Mouse (Mus musculus) hindbrain, embryonic 10.5 days (tissue): ENCODE data around the gene Pemt. TPM values are rescaled to one million over a fixed set of nuclear protein-coding genes. Genes with fewer than 3 reads are reported as not detected.
"Not testable (repeated sequence)": the region's sequence is repeated elsewhere in the genome, so short reads cannot be mapped to it uniquely, and the experiment has no call there.

ENCODE experiments used
- DNase-seq: peaks from one replicate; pipeline ENCODE4 v3.0.0-alpha.2; 2017; ENCODE audit warnings: low spot score
- H3K27ac ChIP-seq: fragments of 300-500 bp; sonication (generic); 2 replicates; pipeline ENCODE4 v1.5.1; 2016; ENCODE audit warnings: mild to moderate bottlenecking, moderate library complexity
- H3K27me3 ChIP-seq: fragments of 300-500 bp; sonication (generic); 2 replicates; pipeline ENCODE4 v1.6.1; 2016; ENCODE audit warnings: mild to moderate bottlenecking; ENCODE audit not compliant: poor library complexity, insufficient read depth, severe bottlenecking
- H3K36me3 ChIP-seq: fragments of 300-500 bp; sonication (generic); 2 replicates; pipeline ENCODE4 v1.6.1; 2016; ENCODE audit warnings: mild to moderate bottlenecking, moderate library complexity
- H3K4me1 ChIP-seq: fragments of 300-500 bp; sonication (generic); replicated peaks from 2 replicates; pipeline ENCODE4 v1.6.1; 2016; ENCODE audit warnings: mild to moderate bottlenecking
- H3K4me3 ChIP-seq: fragments of 300-500 bp; sonication (generic); 2 replicates; pipeline ENCODE4 v1.5.1; 2016; ENCODE audit warnings: mild to moderate bottlenecking, moderate library complexity
- H3K9me3 ChIP-seq: fragments of 300-500 bp; sonication (generic); 2 replicates; pipeline ENCODE4 v1.6.1; 2016; ENCODE audit warnings: mild to moderate bottlenecking, moderate library complexity
- WGBS: fragments of 180-500 bp; shearing (Covaris S2); methylation state at CpG from one replicate; pipeline ENCODE4 v1.1.7; 2016; 5-methylcytosine and 5-hydroxymethylcytosine counted together
- polyA plus RNA-seq: library from polyadenylated mRNA; unstranded; fragments of >200 nt; fragmentation: Nextera tagmentation; extraction: Ambion mirVana; gene quantifications from 2 replicates; pipeline ENCODE4 v1.2.1, GENCODE M21; 2016

Gene Pemt
- polyA plus RNA-seq, 1 experiment from 2014 or later = 9.2 TPM

DNA sequence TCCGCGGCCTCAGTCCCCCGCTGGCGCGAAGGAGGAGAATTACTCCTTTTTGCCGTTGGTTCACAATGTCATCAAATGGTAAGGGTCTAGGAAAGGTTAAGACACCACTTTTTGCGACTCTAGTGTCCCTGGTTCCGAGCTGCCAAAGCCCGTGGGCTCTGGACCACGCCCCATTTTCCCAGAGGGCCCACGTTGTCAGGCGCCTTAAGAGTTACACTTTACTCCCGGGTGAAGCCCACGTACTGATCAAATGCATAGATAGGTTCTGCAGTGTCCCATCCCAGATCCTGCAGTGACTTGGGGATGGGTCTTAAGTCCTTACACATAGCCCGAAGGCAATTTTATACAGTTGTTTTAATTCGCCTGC lies 97.9 kb downstream of the Pemt start:
- Histone ChIP-seq H3K4me1 (peaks cover 21% of the 10 kb centered on the region), H3K27ac (peak overlapping the region; percentile 98), H3K27me3 (no peaks in the 10 kb centered on the region), H3K4me3 (peak overlapping the region; percentile 98), H3K9me3 (no peaks in the 10 kb centered on the region), H3K36me3 (peaks cover 8% of the 10 kb centered on the region; the same call in 1 of the 2 replicates)
- DNase-seq = no peak
- WGBS = 3% methylated on average over 16 of the region's 16 CpGs

DNA sequence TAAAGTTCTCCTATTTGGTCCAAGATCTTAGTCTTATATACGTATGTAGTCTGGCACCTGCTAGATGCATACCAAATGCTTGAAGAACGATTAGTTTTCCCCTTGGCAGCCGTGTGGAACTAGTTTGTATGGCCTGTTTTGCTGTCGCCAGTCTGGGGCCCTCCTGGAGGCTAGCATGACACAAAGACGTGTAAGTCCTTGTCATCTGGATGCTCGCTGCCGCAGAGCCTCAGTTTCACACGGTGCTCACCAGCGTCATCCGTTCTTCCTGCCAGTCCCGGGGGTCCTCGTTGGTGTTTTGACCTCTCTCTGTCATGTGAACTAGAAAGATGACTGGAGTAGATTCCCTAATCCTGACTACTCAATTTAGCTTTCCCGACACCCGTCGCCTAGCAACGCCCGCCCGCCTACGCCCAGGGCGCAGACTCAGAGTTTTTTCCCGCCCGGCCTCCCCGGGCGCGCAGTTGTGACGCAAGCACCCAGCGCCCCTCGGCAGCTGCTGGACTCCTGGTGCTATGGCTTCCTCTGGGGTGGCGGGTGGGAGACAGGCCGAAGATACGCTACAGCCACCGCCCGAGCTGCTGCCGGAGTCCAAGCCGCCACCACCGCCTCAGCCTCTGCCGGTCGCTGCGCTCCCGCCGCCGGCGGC lies 98.4 kb downstream of the Pemt start, which contains the start of gene Med9:
TSS of gene Med9 (plus strand) at position 455 of the 649 bp plus-strand sequence.
- WGBS = 1% methylated on average over 43 of the region's 43 CpGs

DNA sequence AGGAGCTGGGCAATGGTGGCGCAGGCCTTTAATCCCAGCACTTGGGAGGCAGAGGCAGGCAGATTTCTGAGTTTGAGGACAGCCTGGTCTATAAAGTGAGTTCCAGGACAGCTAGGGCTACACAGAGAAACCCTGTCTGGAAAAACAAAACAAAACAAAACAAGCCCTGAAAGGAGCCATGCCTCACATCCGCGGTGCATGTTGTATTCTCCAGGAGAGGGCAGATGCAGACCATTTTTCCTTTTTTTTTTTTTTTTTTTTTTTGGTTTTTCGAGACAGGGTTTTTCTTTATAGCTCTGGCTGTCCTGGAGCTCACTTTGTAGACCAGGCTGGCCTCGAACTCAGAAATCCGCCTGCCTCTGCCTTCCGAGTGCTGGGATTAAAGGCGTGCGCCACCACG lies 101.4 kb downstream of the Pemt start:
- not testable (repeated sequence) for H3K36me3 ChIP-seq, H3K4me3 ChIP-seq, H3K27me3 ChIP-seq, DNase-seq, H3K27ac ChIP-seq, H3K9me3 ChIP-seq
- peaks cover 21% of the 10 kb centered on the region for H3K4me1 ChIP-seq
- 88% methylated on average over 10 of the region's 10 CpGs for WGBS

More for the DNA sequence above, 98.4 kb downstream of the Pemt start, which contains the start of gene Med9:
- H3K36me3 ChIP-seq = peaks cover 8% of the 10 kb centered on the region; the same call in 1 of the 2 replicates
- H3K9me3 ChIP-seq = no peaks in the 10 kb centered on the region
- peak; percentile 96 for DNase-seq
- H3K27me3 ChIP-seq = no peaks in the 10 kb centered on the region
- peaks cover 21% of the 10 kb centered on the region for H3K4me1 ChIP-seq
- peak within 1 kb of the TSS; percentile 98 for H3K4me3 ChIP-seq
- peak within 1 kb of the TSS; percentile 98 for H3K27ac ChIP-seq

DNA sequence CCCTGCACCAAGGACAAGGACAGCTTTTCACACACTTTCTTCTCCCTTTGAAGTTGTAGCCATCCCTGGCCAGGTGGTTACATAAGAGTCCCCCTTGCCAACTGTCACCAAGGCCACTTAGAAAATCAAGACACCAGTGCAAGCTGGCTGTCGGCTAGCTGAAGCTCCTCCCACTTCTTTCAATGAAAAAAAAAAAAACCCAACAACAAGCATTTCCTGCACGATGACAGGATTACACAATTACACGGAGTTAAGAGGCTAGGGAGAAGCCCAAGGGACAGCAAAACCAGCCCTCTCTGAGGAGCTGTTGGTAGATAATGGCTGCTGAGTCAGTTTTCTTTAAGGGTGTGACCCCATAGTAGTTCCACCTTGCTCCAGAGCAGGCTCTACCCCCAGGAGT lies 104.9 kb downstream of the Pemt start:
- DNase-seq = no peak
- H3K4me3 ChIP-seq = no peak overlapping the region
- H3K27me3 ChIP-seq = no peaks in the 10 kb centered on the region
- no peaks in the 10 kb centered on the region for H3K9me3 ChIP-seq
- no peaks in the 10 kb centered on the region for H3K4me1 ChIP-seq
- no peaks in the 10 kb centered on the region for H3K36me3 ChIP-seq
- no peak overlapping the region for H3K27ac ChIP-seq
- WGBS = 27% methylated on average over 3 of the region's 3 CpGs

DNA sequence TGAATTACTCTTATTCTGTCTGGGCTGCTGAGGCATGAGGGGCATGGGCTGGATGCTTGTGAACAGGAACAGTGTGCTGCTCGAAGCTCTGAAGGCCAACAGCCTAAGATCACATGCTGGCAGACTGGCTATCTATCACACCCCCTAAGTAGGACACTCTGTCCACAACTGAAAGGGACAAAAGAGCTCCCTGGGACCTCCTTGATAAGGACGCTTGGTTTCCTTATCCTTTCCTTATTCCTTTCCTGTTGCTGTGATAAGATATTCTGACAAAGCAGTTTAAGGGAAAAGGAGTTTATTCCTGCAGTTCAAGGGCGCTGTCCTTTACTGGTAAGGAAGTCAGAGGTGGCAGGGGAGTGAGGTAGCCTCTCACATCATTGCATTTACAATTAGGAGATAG lies 105.6 kb downstream of the Pemt start:
- no peak overlapping the region for H3K27ac ChIP-seq
- no peak overlapping the region for H3K4me3 ChIP-seq

DNA sequence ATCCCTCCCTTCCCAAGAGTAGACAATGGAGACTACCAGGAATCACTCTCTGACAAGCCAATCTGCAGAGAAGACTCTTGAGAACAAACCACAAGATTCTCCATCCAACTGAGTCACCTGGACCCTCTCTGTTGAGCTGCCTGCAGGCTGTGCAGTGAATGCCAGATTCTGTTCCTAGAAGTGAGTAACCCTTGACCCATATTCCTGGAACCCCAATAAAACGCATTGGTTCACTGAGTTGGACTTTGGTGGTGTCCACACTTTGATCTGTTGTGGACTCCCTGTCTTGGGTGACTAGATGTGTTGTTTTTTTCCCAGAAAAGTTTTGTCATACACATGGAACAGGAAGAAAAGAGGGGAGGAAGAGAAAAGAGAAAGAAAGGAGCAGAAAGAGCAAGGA lies 106.5 kb downstream of the Pemt start:
- no peaks in the 10 kb centered on the region for H3K9me3 ChIP-seq
- 90% methylated on average over 1 of the region's 1 CpGs for WGBS
- H3K27ac ChIP-seq = no peak overlapping the region
- H3K36me3 ChIP-seq = no peaks in the 10 kb centered on the region
- DNase-seq = no peak
- H3K27me3 ChIP-seq = no peaks in the 10 kb centered on the region
- H3K4me1 ChIP-seq = 0 out of 2 replicates have a peak, but pooled peaks cover 3% of the 10 kb centered on the region
- H3K4me3 ChIP-seq = no peak overlapping the region

More for the DNA sequence above, 105.6 kb downstream of the Pemt start:
- no peaks in the 10 kb centered on the region for H3K27me3 ChIP-seq
- H3K4me1 ChIP-seq = no peaks in the 10 kb centered on the region
- no peaks in the 10 kb centered on the region for H3K9me3 ChIP-seq
- H3K36me3 ChIP-seq = no peaks in the 10 kb centered on the region
- WGBS = 69% methylated on average over 3 of the region's 3 CpGs
- DNase-seq = no peak

DNA sequence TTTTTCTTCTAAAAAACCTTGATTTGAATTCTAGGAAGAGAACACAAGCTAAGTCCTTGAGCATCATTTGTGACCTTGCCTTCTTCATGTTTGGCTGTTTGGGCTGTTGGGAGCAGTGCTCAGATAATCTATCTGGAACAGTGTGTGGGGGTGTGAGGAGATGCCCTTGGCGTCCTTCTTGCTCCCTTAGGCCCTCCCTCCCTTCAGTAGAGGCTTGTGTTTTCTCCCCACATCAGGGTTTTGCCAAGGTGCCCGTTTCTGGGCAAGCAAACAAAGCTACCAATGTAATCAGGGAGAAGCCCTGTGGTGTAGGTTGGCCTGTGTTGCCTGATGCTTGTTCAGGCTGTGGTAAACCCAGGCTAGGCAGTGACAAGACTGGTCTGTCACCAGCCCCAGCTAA lies 108.7 kb downstream of the Pemt start:
- H3K27me3 ChIP-seq = no peaks in the 10 kb centered on the region
- no peaks in the 10 kb centered on the region for H3K9me3 ChIP-seq
- 34% methylated on average over 2 of the region's 2 CpGs for WGBS
- no peaks in the 10 kb centered on the region for H3K36me3 ChIP-seq
- no peak for DNase-seq
- H3K4me3 ChIP-seq = no peak overlapping the region
- H3K27ac ChIP-seq = no peak overlapping the region
- peaks cover 10% of the 10 kb centered on the region for H3K4me1 ChIP-seq

DNA sequence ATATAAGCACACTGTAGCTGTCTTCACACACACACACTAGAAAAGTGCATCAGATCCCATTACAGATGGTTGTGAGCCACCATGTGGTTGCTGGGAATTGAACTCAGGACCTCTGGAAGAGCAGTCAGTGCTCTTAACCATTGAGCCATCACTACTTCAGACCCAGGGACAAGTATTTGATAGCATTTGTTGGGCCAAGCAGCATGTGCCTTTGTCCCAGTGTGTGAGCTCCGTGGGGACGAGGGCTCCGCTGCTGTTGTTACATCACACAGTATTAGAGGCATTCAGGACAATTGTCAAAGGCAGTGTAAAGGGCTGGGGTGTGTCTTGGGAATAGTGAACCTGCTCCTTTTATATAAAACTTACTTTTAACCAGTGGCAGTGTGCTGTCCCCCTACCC lies 109.3 kb downstream of the Pemt start:
- H3K9me3 ChIP-seq = no peaks in the 10 kb centered on the region
- H3K36me3 ChIP-seq = no peaks in the 10 kb centered on the region
- H3K27ac ChIP-seq = no peak overlapping the region
- DNase-seq = no peak
- peaks cover 3% of the 10 kb centered on the region; the same call in 1 of the 2 replicates for H3K27me3 ChIP-seq
- WGBS = 76% methylated on average over 3 of the region's 3 CpGs
- H3K4me1 ChIP-seq = peaks cover 12% of the 10 kb centered on the region
- H3K4me3 ChIP-seq = no peak overlapping the region

DNA sequence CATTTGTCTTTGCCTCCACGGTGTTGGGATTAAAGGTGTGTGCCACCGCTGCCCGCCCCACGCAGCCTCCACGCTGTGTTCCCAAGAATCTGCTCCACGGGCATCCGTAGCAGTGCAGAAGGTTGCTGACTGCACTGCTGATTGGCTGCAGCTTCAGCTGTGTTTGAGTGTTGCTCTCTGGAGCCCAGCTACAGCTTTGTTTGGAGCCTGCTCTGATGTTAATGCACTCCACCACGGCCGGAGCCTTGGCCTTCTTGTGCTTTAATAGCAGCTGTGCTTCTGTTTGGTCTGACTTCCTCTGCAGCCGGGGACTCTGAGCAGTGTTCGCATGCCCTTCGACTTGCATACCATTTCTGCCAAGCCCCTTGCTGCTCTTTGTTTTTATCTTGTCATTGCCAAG lies 112.3 kb downstream of the Pemt start:
- Histone ChIP-seq H3K4me1 (peaks cover 18% of the 10 kb centered on the region), H3K9me3 (no peaks in the 10 kb centered on the region), H3K36me3 (no peaks in the 10 kb centered on the region), H3K27ac (0 out of 2 replicates have a peak overlapping the region, but pooled peaks have one; percentile 31), H3K27me3 (peaks cover 7% of the 10 kb centered on the region; the same call in 1 of the 2 replicates), H3K4me3 (no peak overlapping the region)
- no peak for DNase-seq
- 49% methylated on average over 12 of the region's 12 CpGs for WGBS

DNA sequence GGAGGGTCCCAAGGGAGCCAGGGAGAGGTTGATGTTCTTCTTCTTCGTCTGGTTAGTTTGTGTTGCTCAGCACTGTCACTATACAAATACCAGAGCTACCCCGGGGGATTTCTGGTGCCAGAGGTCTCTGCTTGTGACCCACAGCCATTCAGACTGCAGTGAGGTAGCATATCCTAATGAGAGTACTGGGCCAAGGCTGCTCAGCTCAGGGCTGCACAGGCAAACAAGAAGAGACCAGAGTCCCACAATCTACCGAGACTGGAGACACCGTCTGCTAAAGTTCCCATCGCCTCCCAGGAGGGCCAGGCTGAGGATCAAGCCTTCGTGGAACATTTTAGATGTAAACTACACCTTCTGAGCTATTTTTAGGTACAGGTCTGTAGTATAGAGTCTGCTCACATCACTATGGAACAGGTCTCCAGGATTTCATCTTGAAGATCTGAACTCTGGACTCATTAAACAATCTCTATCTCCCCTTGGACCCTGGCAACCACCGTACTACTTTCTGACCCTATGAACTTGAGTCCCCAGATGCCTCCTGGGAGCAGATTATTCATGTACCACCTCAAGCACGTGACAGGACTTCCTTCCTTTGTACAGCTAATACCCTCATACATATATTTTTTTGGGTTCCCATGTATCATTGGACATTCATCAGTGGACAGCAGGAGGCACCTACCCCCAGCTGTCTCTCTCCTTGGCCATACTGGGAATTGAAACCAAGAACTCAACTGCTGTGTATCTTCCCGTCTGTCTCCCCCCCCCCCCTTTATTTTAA lies 113.5 kb downstream of the Pemt start:
- Histone ChIP-seq H3K9me3 (no peaks in the 10 kb centered on the region), H3K4me3 (no peak overlapping the region), H3K36me3 (no peaks in the 10 kb centered on the region), H3K4me1 (peaks cover 18% of the 10 kb centered on the region), H3K27ac (no peak overlapping the region), H3K27me3 (peaks cover 7% of the 10 kb centered on the region; the same call in 1 of the 2 replicates)
- WGBS = 75% methylated on average over 9 of the region's 9 CpGs
- DNase-seq = no peak

DNA sequence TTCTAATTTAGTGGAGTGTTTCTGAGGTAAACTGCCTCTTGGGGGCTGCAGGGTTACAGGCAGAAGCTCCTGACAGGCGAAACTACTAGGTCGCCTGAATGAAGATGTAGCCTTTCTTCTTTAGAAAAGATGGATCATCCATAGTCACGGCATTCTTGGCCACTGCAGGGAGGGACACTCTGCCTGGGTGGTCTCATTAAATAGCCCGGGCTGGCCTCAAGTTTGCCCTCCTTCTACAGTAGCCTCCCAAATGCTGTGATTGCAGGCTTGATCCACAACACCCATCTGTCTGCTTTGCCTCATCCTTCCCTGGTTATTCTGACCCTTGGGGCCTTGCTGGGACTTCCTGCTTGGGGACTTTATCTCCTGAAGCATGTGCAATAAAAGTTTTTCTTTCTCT lies 116.3 kb downstream of the Pemt start:
- WGBS = 51% methylated on average over 4 of the region's 4 CpGs
- H3K27me3 ChIP-seq = peaks cover 7% of the 10 kb centered on the region; the same call in 1 of the 2 replicates
- DNase-seq = no peak

DNA sequence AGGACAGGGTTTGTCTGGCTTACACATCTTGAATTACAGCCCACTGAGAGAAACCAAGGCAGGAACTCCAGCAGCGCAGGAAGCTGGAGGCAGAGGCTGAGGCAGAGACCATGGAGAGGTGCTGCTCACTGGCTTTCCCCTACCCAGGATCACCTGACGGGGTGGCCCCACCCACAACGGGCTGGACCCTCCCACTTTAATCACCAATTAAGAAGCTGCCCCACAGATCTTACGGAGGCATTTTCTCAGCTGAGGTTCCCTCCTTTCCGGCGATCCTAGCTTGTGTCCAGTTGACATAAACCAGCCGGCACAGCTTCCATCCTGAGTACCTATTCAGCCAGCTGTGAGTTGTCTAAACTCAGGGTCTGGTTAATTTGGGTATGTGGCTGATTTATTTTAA lies 125.0 kb downstream of the Pemt start:
- H3K4me3 ChIP-seq = no peak overlapping the region
- no peak for DNase-seq
- H3K27ac ChIP-seq = no peak overlapping the region
- H3K27me3 ChIP-seq = no peaks in the 10 kb centered on the region
- H3K9me3 ChIP-seq = no peaks in the 10 kb centered on the region
- WGBS = 21% methylated on average over 7 of the region's 7 CpGs
- peaks cover 9% of the 10 kb centered on the region for H3K4me1 ChIP-seq
- no peaks in the 10 kb centered on the region for H3K36me3 ChIP-seq

More for the DNA sequence above, 116.3 kb downstream of the Pemt start:
- H3K4me3 ChIP-seq = no peak overlapping the region
- no peaks in the 10 kb centered on the region for H3K9me3 ChIP-seq
- no peaks in the 10 kb centered on the region for H3K36me3 ChIP-seq
- peaks cover 28% of the 10 kb centered on the region for H3K4me1 ChIP-seq
- H3K27ac ChIP-seq = no peak overlapping the region
